Comparison of ENCODE assay signal across 16 mouse cellular contexts in genomic region chr1:159924105-159924504, GRCm38 (mm10).
DNase-seq lines count a peak whose midpoint lies in the region; ATAC-seq and TF ChIP-seq lines count a peak whose summit lies in the region.
"Had no signal": no experiment of that assay in that cellular context is flagged by ENCODE, and none has a peak within 500 bp of the region (broad histone marks: within the 10 kb centered on the region; RNA-seq: fewer than 3 reads in every experiment).

No protein-coding gene starts in this region.

- 50% methylated on average over 4 of the region's 4 CpGs for WGBS in embryonic facial prominence, embryonic 14.5 days
- 29% methylated on average over 4 of the region's 4 CpGs for WGBS in lung, postnatal 0 days
- 88% methylated on average over 4 of the region's 4 CpGs for WGBS in hindbrain, embryonic 14.5 days
- 90% methylated on average over 4 of the region's 4 CpGs for WGBS in forebrain, embryonic 12.5 days

- peak; percentile 64 for TF ChIP-seq EP300 in lung, postnatal 0 days (IDR thresholded peaks at IDR 0.05)

- H3K36me3 ChIP-seq in embryonic facial prominence, embryonic 14.5 days (ENCODE audit: control insufficient read depth, insufficient read depth, low read length): no peaks in the 10 kb centered on the region
- H3K36me3 ChIP-seq in lung, postnatal 0 days (ENCODE audit: insufficient read depth, low read length): no peaks in the 10 kb centered on the region
- no peaks in the 10 kb centered on the region for H3K36me3 ChIP-seq in hindbrain, embryonic 14.5 days (replicated peaks; ENCODE audit: control insufficient read depth, insufficient read depth)
- no peaks in the 10 kb centered on the region for H3K36me3 ChIP-seq in forebrain, embryonic 12.5 days (replicated peaks)
- H3K36me3 ChIP-seq: embryonic facial prominence, embryonic 13.5 days had no signal

- H3K27ac ChIP-seq in layer of hippocampus, adult 2 months: peak overlapping the region; percentile 14; the same call in 1 of the 2 replicates
- no peak overlapping the region for H3K27ac ChIP-seq in embryonic facial prominence, embryonic 14.5 days (replicated peaks; ENCODE audit: low read depth, low read length)
- no peak overlapping the region for H3K27ac ChIP-seq in lung, postnatal 0 days (ENCODE audit: low read length)
- no peak overlapping the region for H3K27ac ChIP-seq in hindbrain, embryonic 14.5 days
- no peak overlapping the region for H3K27ac ChIP-seq in forebrain, embryonic 12.5 days
- H3K27ac ChIP-seq: embryonic facial prominence, embryonic 13.5 days; macrophage had no signal

- H3K4me1 ChIP-seq in embryonic facial prominence, embryonic 14.5 days (ENCODE audit: control insufficient read depth, insufficient read depth, low read length): peaks cover 12% of the 10 kb centered on the region; the same call in 1 of the 2 replicates
- H3K4me1 ChIP-seq in lung, postnatal 0 days (ENCODE audit: insufficient read depth, low read depth, low read length): no peaks in the 10 kb centered on the region
- no peaks in the 10 kb centered on the region for H3K4me1 ChIP-seq in hindbrain, embryonic 14.5 days (replicated peaks; ENCODE audit: control insufficient read depth, insufficient read depth, low read length)
- no peaks in the 10 kb centered on the region for H3K4me1 ChIP-seq in forebrain, embryonic 12.5 days

- H3K9ac ChIP-seq in embryonic facial prominence, embryonic 14.5 days (ENCODE audit: low read depth, low read length): no peak overlapping the region
- H3K9ac ChIP-seq in lung, postnatal 0 days (replicated peaks; ENCODE audit: low read depth): no peak overlapping the region
- no peak overlapping the region for H3K9ac ChIP-seq in hindbrain, embryonic 14.5 days
- no peak overlapping the region for H3K9ac ChIP-seq in forebrain, embryonic 12.5 days
- H3K9ac ChIP-seq: embryonic facial prominence, embryonic 13.5 days; forebrain, postnatal 0 days had no signal

- H3K9me3 ChIP-seq in embryonic facial prominence, embryonic 14.5 days (ENCODE audit: control insufficient read depth, low read length): no peaks in the 10 kb centered on the region
- H3K9me3 ChIP-seq in lung, postnatal 0 days (ENCODE audit: low read length): no peaks in the 10 kb centered on the region
- H3K9me3 ChIP-seq in hindbrain, embryonic 14.5 days (ENCODE audit: control insufficient read depth, low read length): no peaks in the 10 kb centered on the region
- no peaks in the 10 kb centered on the region for H3K9me3 ChIP-seq in forebrain, embryonic 12.5 days
- H3K9me3 ChIP-seq: embryonic facial prominence, embryonic 13.5 days had no signal

- peak; percentile 17 to 18 for DNase-seq in heart, adult 18-20 months
- no peak for DNase-seq in heart, adult 9 months (ENCODE audit: low spot score in 2 of 2)
- peak; percentile 15 to 29 for DNase-seq in layer of hippocampus, adult 2 months (ENCODE audit: low spot score in 2 of 2)
- DNase-seq in layer of hippocampus, postnatal 14 days (ENCODE audit: low spot score in 2 of 2): no peak
- DNase-seq in embryonic facial prominence, embryonic 14.5 days (ENCODE audit: low spot score): peak; percentile 74
- DNase-seq in lung, postnatal 0 days (ENCODE audit: low spot score): peak; percentile 64
- DNase-seq in hindbrain, embryonic 14.5 days (ENCODE audit: low spot score): no peak
- DNase-seq: adrenal gland, postnatal 25 days; cerebellum, adult 11-12 months; forebrain, postnatal 0 days; thymus, postnatal 14 days had no signal

- H3K27me3 ChIP-seq in embryonic facial prominence, embryonic 14.5 days (replicated peaks; ENCODE audit: control insufficient read depth, insufficient read depth, low read length): no peaks in the 10 kb centered on the region
- no peaks in the 10 kb centered on the region for H3K27me3 ChIP-seq in lung, postnatal 0 days (replicated peaks; ENCODE audit: insufficient read depth, low read length)
- no peaks in the 10 kb centered on the region for H3K27me3 ChIP-seq in hindbrain, embryonic 14.5 days (ENCODE audit: control insufficient read depth, insufficient read depth, low read length)
- no peaks in the 10 kb centered on the region for H3K27me3 ChIP-seq in forebrain, embryonic 12.5 days
- H3K27me3 ChIP-seq: embryonic facial prominence, embryonic 13.5 days had no signal

- 0 out of 2 replicates have a peak, but pooled peaks have one; percentile 63 for ATAC-seq in embryonic facial prominence, embryonic 14.5 days (ENCODE audit: low read depth)
- peak; percentile 65 for ATAC-seq in lung, postnatal 0 days
- ATAC-seq in hindbrain, embryonic 14.5 days (ENCODE audit: low FRiP score): no peak
- no peak for ATAC-seq in forebrain, embryonic 12.5 days (ENCODE audit: low FRiP score)
- ATAC-seq: CD4-positive, CD25-positive, alpha-beta regulatory T cell, adult 4 months; forebrain, postnatal 0 days; inflammation-experienced regulatory T-cells, adult 6 months had no signal

- no peak overlapping the region for H3K4me2 ChIP-seq in embryonic facial prominence, embryonic 14.5 days (ENCODE audit: low read depth, low read length)
- no peak overlapping the region for H3K4me2 ChIP-seq in lung, postnatal 0 days (replicated peaks; ENCODE audit: low read depth, low read length)
- no peak overlapping the region for H3K4me2 ChIP-seq in hindbrain, embryonic 14.5 days (replicated peaks)
- H3K4me2 ChIP-seq in forebrain, embryonic 12.5 days: no peak overlapping the region
- H3K4me2 ChIP-seq: embryonic facial prominence, embryonic 13.5 days had no signal

- no peak for TF ChIP-seq CTCF in layer of hippocampus, adult 2 months (conservative IDR thresholded peaks at IDR 0.05)
- TF ChIP-seq CTCF in lung, postnatal 0 days (IDR thresholded peaks at IDR 0.05): no peak

- no peak overlapping the region for H3K4me3 ChIP-seq in layer of hippocampus, adult 2 months
- H3K4me3 ChIP-seq in embryonic facial prominence, embryonic 14.5 days (ENCODE audit: low read depth, low read length): no peak overlapping the region
- no peak overlapping the region for H3K4me3 ChIP-seq in lung, postnatal 0 days (ENCODE audit: low read depth, low read length)
- H3K4me3 ChIP-seq in hindbrain, embryonic 14.5 days (replicated peaks; ENCODE audit: low read length): no peak overlapping the region
- H3K4me3 ChIP-seq in forebrain, embryonic 12.5 days (replicated peaks): no peak overlapping the region
- H3K4me3 ChIP-seq: embryonic facial prominence, embryonic 13.5 days had no signal

Comparison
In these comparisons a context has a peak if more than half of its experiments do, and no peak if none do; other contexts are left out.
1. DNase-seq: peak in heart, adult 18-20 months (2 of 2), layer of hippocampus, adult 2 months (2 of 2), embryonic facial prominence, embryonic 14.5 days (single experiment) and lung, postnatal 0 days (single experiment); none in heart, adult 9 months (0 of 2), layer of hippocampus, postnatal 14 days (0 of 2) and hindbrain, embryonic 14.5 days (single experiment).
2. ATAC-seq: peak in embryonic facial prominence, embryonic 14.5 days (single experiment) and lung, postnatal 0 days (single experiment); none in hindbrain, embryonic 14.5 days (single experiment) and forebrain, embryonic 12.5 days (single experiment).